Mouse (Mus musculus) testis, postnatal 14 days (tissue): ENCODE measurements at regions not wholly inside any gene's neighbourhood (a gene's known extent, or its start where the extent isn't known, plus 50 kb on each side); places are given as distances from the start of the nearest gene placed in this dataset.

Experiments used
- DNase-seq: peaks from one replicate; pipeline ENCODE4 v3.0.0; 2021; ENCODE audit warnings: low spot score

- no peak for DNase-seq
Measured at GRCm38 (mm10) chr4:25488479-25489069, 207.0 kb upstream of the Ufl1 start.

GRCm38 (mm10) chr4:25483621-25483933 lies 202.0 kb upstream of the Ufl1 start:
- DNase-seq, result no peak

DNA sequence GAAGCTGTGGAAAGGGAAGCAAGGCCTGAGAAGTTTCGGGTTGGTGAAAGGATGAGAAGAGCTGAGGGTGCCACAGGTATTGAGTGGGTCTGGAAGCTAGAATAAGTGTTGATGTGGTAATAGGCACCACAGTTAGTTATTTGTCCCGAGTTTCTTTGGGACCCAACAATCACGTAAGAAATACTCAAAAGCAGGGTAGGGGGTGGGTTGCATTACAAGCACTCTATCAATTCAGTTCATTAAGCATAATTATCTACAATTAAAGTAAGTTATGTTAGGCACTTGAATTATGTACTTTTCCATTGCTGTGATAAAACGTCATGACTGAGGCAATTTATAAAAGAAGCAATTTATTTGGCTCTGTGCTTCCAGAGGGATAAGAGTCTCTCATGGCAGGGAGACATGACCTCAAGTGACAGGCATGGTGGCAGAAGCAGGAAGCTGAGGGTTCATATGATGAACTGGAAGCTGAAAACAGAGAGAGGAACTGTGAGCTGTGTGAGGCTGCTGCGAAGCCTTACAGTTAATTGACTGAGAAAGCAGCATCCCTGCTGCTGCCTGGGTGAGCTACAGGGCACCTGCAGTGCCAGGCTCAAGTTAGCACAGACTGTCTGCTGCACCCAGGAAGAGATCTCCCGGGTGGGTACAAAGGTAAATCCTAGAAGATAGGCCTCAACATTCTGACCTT lies 201.5 kb upstream of the Ufl1 start:
- DNase-seq, result no peak

DNA sequence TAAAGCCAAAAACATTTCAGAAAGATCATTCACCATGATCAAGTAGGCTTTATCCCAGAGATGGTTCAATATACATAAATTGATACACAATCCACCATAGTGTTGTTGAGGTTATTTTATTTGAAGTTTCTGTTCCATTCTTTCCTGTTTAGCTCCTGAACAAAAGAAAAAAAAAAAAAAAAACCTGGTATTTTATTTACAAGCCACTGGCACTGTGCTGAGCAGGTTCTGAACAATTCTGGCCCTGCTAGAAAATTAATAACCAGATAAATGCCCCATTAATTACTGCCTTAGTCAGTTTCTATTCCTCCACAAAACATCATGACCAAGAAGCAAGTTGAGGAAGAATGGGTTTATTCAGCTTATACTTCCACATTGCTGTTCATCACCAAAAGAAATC lies 191.4 kb upstream of the Ufl1 start:
- no peak for DNase-seq

GRCm38 (mm10) chr4:25466490-25466889 lies 184.9 kb upstream of the Ufl1 start:
- DNase-seq, result no peak

DNA sequence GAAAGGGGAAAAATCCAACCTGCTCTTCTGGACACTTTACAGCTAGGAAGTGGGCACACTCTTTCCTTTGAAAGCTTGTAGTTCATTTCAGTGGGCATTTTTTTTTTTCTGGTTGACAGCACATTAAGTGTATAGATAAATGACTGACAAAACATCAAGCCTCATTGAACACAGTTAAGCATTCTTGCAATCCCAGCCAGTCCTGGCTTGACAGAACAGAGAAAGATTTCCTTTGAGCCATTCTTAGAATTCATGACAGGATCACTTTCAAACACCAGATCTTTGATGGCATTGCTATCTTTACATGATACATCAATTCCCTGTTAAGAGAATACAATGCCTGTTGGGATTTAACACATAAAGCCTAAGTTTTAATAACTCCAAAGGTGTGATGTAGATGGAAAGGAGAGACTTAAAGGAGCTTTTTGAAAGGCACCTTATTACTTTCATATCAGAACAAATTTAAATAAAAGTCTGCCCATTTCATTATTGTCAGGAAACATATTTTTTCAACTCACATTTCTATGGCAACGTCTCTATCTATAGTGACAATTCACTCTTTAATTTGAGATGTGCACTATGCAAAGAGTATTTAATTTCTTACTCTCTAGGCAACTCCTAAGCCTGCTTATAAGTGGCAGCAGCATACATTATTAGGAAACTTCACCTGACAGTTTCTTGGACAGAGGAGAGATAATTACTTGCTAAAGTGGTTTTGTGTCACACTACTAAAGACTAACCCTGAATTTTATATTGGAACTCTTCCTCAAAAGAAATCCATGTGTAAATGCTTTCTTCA lies 183.4 kb upstream of the Ufl1 start:
- no peak for DNase-seq

DNA sequence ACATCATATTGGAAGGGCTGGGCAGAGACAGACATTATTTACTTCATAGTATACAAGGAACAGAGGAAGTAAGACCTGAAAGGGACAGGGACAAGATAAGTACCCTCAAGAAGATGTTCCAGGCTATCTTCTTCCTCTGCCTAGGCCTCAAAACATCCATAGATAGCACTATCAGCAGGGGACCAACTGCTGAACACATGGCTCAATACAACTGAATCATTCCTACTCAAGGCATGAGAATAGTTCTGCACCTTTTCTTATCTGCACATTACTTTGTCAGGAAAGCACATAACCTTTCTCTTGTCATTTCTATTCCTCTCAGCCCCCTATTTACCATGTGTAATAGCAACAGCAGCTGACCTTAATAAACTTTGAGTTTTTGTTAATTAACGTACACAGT lies 182.4 kb upstream of the Ufl1 start:
- no peak for DNase-seq

DNA sequence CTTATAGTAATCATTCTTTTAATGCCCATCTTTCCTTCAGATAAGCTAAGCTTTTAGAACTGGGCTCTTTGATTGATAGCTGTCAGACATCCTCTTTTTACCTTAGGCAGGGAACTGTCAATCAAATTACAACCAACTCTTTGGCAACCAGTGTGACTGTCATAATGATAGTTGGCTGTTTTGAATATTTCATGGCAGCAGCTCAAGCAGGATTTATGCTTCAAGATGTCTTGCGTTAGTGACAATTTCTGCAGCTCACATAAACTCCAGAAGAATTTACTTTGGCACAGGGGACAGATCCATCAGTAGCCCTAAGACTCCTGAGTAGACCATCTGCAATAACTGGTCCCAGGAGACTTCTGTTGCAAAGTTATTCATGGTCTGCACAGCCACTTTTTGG lies 178.5 kb upstream of the Ufl1 start:
- no peak for DNase-seq

DNA sequence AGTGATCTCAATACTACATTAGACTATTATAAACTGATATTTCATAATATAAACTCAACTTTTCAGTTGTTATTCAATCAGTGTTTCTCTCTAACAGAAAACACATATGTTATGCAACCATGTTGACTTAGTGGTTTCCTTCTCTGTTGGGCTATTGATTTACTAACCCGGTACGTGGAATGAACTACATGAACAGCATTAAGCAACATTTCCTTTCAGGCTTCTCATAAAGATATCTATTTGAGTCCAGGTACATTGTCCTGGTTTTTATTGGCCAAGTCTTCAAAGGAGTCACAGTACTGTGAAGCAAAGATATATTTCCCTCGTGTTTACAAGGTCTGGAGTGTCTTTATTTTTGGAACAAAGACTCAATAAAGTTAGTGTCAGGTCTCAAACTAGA lies 173.1 kb upstream of the Ufl1 start:
- no peak for DNase-seq

GRCm38 (mm10) chr4:25453127-25453806 lies 171.6 kb upstream of the Ufl1 start:
- DNase-seq, result no peak

DNA sequence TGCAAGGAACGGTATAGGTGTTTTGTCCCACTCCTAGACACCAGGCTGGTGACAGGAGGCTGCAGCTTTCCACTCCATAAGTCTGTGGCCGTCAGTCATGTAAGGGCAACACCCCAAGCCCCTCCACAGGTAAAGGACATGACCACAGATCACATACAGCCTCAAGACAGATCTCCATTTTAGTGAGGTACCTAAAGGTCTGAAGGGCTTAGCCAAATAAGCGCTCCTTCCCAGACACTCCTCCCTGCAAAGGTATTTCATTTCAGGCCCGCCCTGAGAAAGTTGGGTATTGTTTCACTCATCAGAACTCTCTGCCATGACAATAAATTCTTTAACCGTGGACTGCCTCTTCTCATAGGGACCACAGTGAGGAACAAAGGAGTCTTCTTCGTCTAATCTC lies 170.2 kb upstream of the Ufl1 start:
- no peak for DNase-seq

DNA sequence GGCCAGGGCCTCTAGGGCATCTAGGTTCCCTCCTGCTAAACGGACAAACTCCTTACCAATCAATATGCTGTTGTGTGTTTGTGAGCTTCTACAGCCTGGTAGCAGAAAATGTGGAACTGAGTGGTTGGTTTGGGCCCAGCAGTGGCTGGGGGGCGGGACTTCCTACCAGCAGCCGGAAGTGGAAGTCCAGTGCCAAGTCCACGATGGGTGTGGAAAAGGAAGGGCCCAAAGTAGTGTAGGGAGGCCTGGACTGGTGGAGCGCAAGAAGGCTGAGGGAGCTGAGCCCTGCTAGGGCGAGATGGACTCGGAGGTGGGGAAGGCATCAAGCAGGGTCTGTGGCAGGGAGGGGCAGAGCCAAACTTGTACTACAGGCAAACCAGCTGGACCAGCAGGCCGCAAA lies 150.6 kb upstream of the Ufl1 start:
- DNase-seq, result peak; percentile 16

DNA sequence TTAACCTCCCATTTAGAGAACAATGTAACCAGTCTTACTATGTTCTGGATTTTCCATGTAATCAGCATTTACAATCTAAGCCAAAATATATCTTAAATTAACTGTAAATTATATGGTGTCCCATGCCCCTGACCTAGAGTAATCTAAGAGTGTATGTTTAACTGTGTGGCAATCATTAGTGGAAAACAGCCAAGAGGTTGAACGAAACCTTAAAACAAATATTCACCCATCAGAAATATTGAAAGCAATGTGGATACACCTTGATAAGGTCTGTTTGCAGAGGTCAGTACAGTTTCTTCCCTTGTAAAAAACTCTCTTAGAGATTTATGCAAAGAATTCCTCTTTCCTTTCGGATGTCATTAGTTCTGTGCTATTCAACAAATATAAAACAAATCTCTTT lies 134.7 kb upstream of the Ufl1 start:
- DNase-seq, result no peak

DNA sequence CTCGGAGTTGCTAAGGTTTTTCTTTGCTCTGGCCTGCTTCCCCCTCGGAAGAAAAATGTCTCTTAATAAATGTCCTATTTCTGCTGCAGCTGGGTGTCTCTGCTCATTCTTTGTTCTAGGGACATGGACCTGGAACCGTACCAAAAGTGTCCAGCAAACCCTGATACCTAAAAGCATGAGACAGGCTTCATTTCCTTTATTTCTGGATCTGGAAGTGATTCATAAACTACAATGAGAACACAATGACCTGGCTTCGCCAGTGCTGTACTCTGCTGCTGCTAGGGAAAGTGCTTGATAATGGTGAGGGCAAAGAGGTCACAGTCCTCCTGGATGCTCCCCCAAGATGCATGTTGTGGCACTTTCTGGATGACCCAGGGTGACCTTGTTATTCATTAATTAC lies 128.8 kb upstream of the Ufl1 start:
- DNase-seq, result no peak

- no peak for DNase-seq
Measured at GRCm38 (mm10) chr4:25408696-25409448, 127.3 kb upstream of the Ufl1 start.

- DNase-seq, result no peak
Measured at GRCm38 (mm10) chr4:25407842-25408241, 126.2 kb upstream of the Ufl1 start.

DNA sequence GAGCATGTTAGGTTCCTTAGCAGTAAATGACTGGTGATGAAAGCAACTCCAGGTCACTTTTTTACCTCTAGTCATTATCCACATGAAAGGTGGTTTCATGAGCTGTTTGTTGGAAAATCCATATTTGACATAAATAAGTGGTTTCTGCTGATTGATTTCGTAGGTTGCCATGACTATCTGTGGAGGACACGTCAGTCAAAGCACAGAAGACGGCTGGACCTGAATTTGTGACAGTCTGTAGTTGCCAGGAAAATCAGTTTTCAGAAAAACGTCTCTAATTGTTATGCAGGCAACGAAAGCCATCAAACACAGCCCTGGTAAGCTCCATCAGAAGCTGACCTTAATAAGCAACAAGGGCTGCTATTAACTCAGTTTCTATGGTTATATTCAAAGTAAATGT lies 107.9 kb upstream of the Ufl1 start:
- DNase-seq, result no peak

DNA sequence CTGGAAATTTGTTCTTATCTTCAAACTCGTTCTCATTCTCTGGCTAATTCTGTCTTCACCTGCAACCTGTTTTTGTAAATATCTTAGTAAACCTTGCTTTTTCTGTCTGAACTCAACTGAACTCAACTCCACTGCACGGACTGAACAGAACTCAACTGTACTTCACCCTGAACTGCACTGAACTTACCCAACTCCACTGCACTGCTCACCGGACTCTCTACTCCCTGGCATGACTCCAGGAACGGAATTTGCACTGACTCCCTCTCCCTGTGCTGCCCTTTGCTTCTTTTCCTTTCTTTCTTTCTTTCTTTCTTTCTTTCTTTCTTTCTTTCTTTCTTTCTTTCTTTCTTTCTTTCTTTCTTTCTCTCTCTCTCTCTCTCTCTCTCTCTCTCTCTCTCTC lies 90.4 kb upstream of the Ufl1 start:
- DNase-seq, result no peak

DNA sequence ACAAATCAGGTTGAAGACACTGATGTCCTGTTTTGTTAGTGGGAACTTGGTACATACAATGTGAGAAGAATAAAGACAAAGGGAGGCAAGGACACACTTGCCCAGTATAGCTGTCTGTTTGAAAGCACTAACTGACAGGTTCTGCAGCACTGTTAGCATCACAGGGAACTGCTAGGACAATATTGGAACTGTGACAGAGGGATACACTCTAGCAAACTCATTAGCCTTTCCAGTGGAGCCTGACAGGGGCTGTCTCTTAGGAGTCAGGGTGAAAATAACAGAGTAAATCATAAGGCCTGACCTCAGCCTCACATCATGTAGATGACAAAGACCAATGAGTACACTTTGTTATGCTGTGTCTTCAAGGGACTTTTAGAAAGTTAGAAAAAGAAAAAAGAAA lies 82.8 kb upstream of the Ufl1 start:
- no peak for DNase-seq

- no peak for DNase-seq
Measured at GRCm38 (mm10) chr4:25337638-25338037, 56.0 kb upstream of the Ufl1 start.
